Mouse (Mus musculus) midbrain, embryonic 12.5 days (tissue): ENCODE measurements around the gene Mpzl3. TPM values are rescaled to one million over a fixed set of nuclear protein-coding genes. Genes with fewer than 3 reads are reported as not detected.

Experiments
- ATAC-seq: fragments of 200-750 bp; cut with Nextera tagmentation; 2 replicates; pipeline ENCODE4 v1.8.0; 2017; ENCODE audit warnings: low read depth, moderate TSS enrichment, moderate library complexity; ENCODE audit not compliant: low FRiP score
- H3K27ac ChIP-seq: fragments of 300-500 bp; sonication (generic); replicated peaks from 2 replicates; pipeline ENCODE4 v1.5.1; 2016; ENCODE audit warnings: mild to moderate bottlenecking
- H3K27me3 ChIP-seq: fragments of 300-500 bp; sonication (generic); 2 replicates; pipeline ENCODE4 v1.6.1; 2016; ENCODE audit warnings: mild to moderate bottlenecking
- H3K36me3 ChIP-seq: fragments of 300-500 bp; sonication (generic); 2 replicates; pipeline ENCODE4 v1.6.1; 2016
- H3K4me1 ChIP-seq: fragments of 300-500 bp; sonication (generic); 2 replicates; pipeline ENCODE4 v1.6.1; 2016
- H3K4me2 ChIP-seq: fragments of 300-500 bp; sonication (generic); replicated peaks from 2 replicates; pipeline ENCODE4 v1.6.1; 2016; ENCODE audit warnings: mild to moderate bottlenecking, moderate library complexity
- H3K4me3 ChIP-seq: fragments of 300-500 bp; sonication (generic); 2 replicates; pipeline ENCODE4 v1.5.1; 2016; ENCODE audit warnings: mild to moderate bottlenecking
- H3K9ac ChIP-seq: fragments of 300-500 bp; sonication (generic); replicated peaks from 2 replicates; pipeline ENCODE4 v1.6.1; 2016; ENCODE audit warnings: mild to moderate bottlenecking, moderate library complexity
- H3K9me3 ChIP-seq: fragments of 300-500 bp; sonication (generic); 2 replicates; pipeline ENCODE4 v1.6.1; 2016; ENCODE audit warnings: mild to moderate bottlenecking
- WGBS: fragments of 180-500 bp; shearing (Covaris S2); methylation state at CpG from one replicate; pipeline ENCODE4 v1.1.7; 2016; 5-methylcytosine and 5-hydroxymethylcytosine counted together
- polyA plus RNA-seq: library from polyadenylated mRNA; unstranded; fragments of >200 nt; fragmentation: Nextera tagmentation; extraction: Ambion mirVana; gene quantifications from 2 replicates; pipeline ENCODE4 v1.2.1, GENCODE M21; 2016

Mpzl3 gene
- polyA plus RNA-seq, 1 experiment from 2014 or later: 2.4 TPM

DNA sequence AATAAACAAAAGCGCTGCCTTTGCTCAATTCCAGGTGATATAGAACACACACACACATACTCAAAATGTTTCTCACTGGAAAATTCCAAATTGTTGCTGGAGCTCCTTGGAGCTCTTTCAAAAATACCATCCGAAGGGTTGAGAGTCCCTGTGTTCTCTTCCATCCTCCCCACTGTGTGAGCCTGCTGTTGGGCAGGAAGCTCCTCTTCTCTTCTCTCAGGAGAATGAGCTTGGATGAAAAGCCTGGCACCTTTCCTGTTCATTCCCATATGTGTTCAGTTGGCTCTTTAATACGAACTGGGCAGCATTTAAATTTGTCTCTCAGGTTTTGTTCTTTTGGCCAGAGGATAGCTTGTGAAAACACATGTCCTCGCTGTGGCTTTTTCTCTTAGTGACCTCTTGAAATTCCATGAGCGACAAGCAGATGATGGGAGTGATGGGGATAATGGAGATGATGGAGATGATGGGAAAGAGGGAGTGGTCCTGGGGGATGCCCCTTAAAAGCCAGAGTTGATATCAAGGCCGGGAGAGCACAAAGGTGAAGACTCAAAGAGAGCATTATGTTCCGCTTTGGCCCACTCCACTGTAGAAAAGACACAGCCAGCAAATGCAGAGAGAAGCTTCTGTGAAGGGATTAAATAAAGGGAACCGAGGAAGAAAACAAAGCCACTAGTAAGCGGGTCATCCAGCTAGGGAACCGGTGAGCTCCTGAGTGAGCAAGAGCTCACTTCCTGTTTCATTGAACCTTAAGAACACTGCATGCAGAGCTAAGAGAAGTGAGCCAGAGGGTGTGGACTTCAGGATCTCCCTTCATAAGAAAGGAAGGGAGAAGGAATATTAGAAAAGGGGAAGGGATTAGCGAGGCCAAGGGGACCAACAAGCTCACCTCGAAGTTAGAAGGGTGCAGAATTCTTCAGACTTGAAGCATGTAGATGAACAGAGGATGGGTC is 31.0 kb downstream of the Mpzl3 start:
- H3K27me3 ChIP-seq: peaks cover 10% of the 10 kb centered on the region; the same call in 1 of the 2 replicates
- no peak overlapping the region for H3K27ac ChIP-seq
- no peak overlapping the region for H3K9ac ChIP-seq
- H3K4me2 ChIP-seq: no peak overlapping the region
- 76% methylated on average over 12 of the region's 12 CpGs for WGBS
- H3K4me3 ChIP-seq: no peak overlapping the region
- no peaks in the 10 kb centered on the region for H3K36me3 ChIP-seq
- no peaks in the 10 kb centered on the region for H3K9me3 ChIP-seq
- no peak for ATAC-seq
- H3K4me1 ChIP-seq: no peaks in the 10 kb centered on the region

GRCm38 (mm10) chr9:45088040-45088439 is 33.1 kb downstream of the Mpzl3 start:
- Histone ChIP-seq H3K9ac (no peak overlapping the region), H3K36me3 (no peaks in the 10 kb centered on the region), H3K9me3 (no peaks in the 10 kb centered on the region), H3K4me3 (no peak overlapping the region), H3K27me3 (peaks cover 3% of the 10 kb centered on the region; the same call in 1 of the 2 replicates), H3K4me1 (no peaks in the 10 kb centered on the region), H3K4me2 (no peak overlapping the region), H3K27ac (no peak overlapping the region)
- no peak for ATAC-seq

- Histone ChIP-seq H3K27ac (no peak overlapping the region), H3K4me3 (no peak overlapping the region), H3K9me3 (no peaks in the 10 kb centered on the region), H3K4me1 (no peaks in the 10 kb centered on the region), H3K27me3 (peaks cover 3% of the 10 kb centered on the region; the same call in 1 of the 2 replicates), H3K36me3 (no peaks in the 10 kb centered on the region), H3K9ac (no peak overlapping the region), H3K4me2 (no peak overlapping the region)
- no peak for ATAC-seq
- 71% methylated on average over 3 of the region's 3 CpGs for WGBS
Observed at GRCm38 (mm10) chr9:45090811-45091210, 35.8 kb downstream of the Mpzl3 start.

DNA sequence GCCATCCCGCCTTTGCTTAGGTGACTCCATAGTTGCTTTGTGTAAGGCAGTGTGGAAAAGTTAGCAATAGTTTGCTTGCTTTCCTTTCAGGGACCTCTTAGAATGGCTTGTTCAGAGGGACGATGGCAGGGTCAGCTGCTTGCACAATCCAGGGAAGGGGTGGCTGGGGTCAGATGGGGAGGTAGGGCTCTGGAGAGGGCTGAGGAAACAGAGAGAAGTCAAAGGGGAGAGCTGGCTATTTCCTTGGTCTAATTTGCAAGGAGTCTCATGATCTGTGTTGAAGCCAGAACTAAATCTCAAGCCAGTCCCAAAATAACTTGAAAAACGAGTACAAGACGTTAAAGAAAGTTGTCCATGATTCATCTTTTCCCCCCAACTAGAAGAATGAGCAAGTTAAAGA is 37.7 kb downstream of the Mpzl3 start:
- Histone ChIP-seq H3K9me3 (no peaks in the 10 kb centered on the region), H3K27ac (no peak overlapping the region)
- ATAC-seq: no peak

DNA sequence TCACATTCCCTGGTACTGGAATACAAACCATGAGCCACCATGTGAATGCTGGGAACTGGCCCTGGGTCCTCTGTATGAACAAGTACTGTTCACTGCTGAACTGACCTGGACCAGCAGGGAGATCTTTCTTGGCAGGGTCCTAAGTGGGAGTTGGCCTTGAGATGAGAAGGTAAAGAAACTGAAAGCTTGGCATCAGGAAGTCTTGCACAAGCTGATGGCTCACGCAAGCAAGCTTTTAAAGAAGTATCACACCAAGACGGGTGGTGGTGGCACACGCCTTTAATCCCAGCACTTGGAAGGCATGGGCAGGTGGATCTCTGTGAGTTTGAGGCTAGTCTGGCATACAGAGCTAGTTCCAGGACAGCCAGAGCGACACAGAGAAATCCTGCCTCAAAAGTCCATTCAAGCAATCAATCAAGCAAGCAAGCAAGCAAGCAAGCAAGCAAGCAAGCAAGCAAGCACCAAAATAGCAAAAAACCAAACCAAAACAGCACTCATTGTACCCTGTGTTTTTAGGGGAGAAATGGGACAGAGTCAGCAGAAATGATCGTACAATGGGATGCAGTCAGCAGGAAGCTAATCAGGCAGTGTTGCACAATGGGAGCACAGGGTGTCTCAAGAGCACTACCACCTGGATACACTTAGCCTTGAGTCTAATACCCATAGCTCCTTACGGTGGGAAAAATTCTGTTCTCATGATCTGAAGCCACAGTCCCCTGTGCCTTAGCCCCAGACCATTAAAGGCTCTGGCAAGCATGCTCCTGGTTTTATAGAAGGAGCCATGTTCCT is 40.4 kb downstream of the Mpzl3 start:
- Histone ChIP-seq H3K36me3 (no peaks in the 10 kb centered on the region), H3K9ac (no peak overlapping the region), H3K9me3 (no peaks in the 10 kb centered on the region), H3K27me3 (no peaks in the 10 kb centered on the region), H3K4me3 (no peak overlapping the region), H3K4me2 (no peak overlapping the region), H3K4me1 (no peaks in the 10 kb centered on the region), H3K27ac (no peak overlapping the region)
- no peak for ATAC-seq
- WGBS: 81% methylated on average over 6 of the region's 6 CpGs

More for the DNA sequence above, 37.7 kb downstream of the Mpzl3 start:
- no peak overlapping the region for H3K9ac ChIP-seq
- no peak overlapping the region for H3K4me2 ChIP-seq
- no peaks in the 10 kb centered on the region for H3K36me3 ChIP-seq
- 70% methylated on average over 4 of the region's 4 CpGs for WGBS
- no peaks in the 10 kb centered on the region for H3K27me3 ChIP-seq
- H3K4me1 ChIP-seq: no peaks in the 10 kb centered on the region
- H3K4me3 ChIP-seq: no peak overlapping the region

DNA sequence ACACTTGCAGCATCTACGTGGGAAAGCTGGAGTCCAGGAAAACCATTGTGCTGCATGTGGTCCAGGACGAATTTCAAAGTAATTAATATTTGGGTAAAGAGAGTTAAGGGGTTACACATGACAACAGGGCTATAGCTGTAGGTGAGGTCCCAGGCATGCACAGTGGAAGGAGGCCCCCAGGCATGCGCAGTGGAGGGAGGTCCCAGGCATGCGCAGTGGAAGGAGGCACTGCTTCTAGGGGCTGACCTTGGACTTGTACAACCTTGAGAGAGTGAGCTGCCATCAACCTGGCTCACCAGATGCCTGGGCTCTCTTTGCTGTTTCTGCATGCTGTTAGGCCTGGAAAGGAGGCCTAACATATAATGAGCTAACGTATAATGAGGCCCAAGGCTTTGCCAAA is 42.9 kb downstream of the Mpzl3 start:
- Histone ChIP-seq H3K9ac (no peak overlapping the region), H3K36me3 (no peaks in the 10 kb centered on the region), H3K9me3 (no peaks in the 10 kb centered on the region), H3K4me3 (no peak overlapping the region), H3K27me3 (no peaks in the 10 kb centered on the region), H3K27ac (no peak overlapping the region), H3K4me1 (no peaks in the 10 kb centered on the region), H3K4me2 (no peak overlapping the region)
- 82% methylated on average over 5 of the region's 5 CpGs for WGBS
- no peak for ATAC-seq

DNA sequence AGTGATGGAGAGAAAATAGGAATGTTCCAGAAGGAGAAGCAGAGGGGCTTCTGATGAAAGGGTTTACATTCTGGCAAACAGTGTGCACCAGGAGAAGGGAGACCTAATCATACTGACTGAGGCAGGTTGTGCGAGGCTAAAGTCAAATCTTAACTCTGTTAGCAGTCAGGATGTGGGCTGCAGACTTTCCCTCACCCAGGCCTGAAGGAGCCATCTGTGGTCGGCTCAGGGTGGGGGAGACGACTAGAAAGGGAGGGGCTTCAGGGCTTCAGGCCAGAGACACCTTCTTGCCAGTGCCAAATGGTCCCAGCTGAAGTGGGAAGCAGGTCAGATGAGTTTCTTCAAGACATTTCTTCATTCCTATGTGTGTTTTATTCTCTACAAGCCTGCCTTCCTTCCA is 43.4 kb downstream of the Mpzl3 start:
- Histone ChIP-seq H3K4me2 (no peak overlapping the region), H3K4me3 (no peak overlapping the region), H3K9me3 (no peaks in the 10 kb centered on the region), H3K4me1 (no peaks in the 10 kb centered on the region), H3K27me3 (no peaks in the 10 kb centered on the region), H3K27ac (no peak overlapping the region), H3K36me3 (no peaks in the 10 kb centered on the region), H3K9ac (no peak overlapping the region)
- no peak for ATAC-seq
- 40% methylated on average over 3 of the region's 3 CpGs for WGBS

DNA sequence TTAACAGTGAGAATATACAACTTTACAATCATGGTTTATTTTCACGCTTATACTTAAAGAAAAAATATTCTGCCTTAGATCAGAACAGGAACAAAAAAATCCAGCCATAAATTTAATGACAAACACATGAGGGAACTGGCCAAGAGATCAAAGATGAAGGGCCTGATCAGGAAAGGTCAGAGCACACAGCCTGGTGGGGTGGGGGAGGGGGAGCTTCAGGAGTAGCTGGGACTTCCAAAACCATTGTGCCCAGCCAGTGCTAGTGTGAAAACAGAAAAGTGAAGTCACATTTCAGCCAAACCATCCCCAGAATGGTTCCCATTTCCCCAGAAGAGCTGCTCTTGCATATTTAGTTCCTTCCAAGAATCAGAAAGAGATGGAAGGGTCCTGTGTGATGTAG is 47.5 kb downstream of the Mpzl3 start:
- Histone ChIP-seq H3K4me2 (no peak overlapping the region), H3K9me3 (no peaks in the 10 kb centered on the region), H3K4me3 (no peak overlapping the region), H3K36me3 (no peaks in the 10 kb centered on the region), H3K27ac (no peak overlapping the region), H3K27me3 (no peaks in the 10 kb centered on the region; the same call in 1 of the 2 replicates), H3K9ac (no peak overlapping the region), H3K4me1 (no peaks in the 10 kb centered on the region)
- no peak for ATAC-seq
- 83% methylated on average over 1 of the region's 1 CpGs for WGBS

DNA sequence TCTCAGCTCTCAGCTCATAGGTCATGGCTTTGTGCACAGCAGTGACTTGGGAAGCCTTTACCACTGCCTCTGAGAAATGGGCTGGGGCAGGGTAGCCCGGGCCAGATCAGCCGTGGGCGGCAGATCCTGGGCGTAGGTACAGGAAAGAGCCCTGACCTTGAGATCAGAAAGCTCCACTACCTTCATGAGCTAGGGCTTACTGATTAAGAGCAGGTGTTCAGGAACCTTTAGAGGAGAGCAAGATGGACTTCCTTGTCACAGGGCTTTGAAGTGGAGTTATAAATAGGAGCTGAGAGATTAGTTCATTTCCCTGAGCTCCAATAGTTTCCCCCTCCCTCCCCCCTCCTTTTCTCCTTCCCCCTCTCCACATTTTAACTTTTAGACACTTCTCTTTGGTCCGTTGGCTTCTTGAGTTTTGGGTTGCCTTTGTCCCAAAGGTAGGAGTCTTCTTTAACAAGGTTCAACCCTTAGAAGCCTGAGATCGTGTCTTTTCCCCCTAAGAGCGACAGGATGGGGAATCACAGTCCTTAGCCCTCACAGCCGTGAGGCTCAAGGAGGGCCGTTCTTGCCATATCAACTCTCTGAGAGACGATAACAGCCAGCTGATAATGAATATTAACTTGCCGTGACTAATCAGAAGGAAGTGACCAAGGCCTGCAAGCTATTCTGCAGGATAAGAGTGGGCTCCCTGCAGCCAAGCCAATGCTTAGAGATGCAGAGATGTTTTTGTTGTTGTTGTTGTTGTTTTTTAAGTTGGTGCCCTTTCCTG is 48.4 kb downstream of the Mpzl3 start:
- H3K4me2 ChIP-seq: no peak overlapping the region
- H3K4me1 ChIP-seq: no peaks in the 10 kb centered on the region
- no peak for ATAC-seq
- H3K27me3 ChIP-seq: no peaks in the 10 kb centered on the region; the same call in 1 of the 2 replicates
- no peak overlapping the region for H3K27ac ChIP-seq
- H3K9me3 ChIP-seq: no peaks in the 10 kb centered on the region
- no peaks in the 10 kb centered on the region for H3K36me3 ChIP-seq
- no peak overlapping the region for H3K9ac ChIP-seq
- H3K4me3 ChIP-seq: no peak overlapping the region
- 77% methylated on average over 11 of the region's 11 CpGs for WGBS

GRCm38 (mm10) chr9:45105596-45106374 is 50.8 kb downstream of the Mpzl3 start:
- Histone ChIP-seq H3K27me3 (no peaks in the 10 kb centered on the region; the same call in 1 of the 2 replicates), H3K4me1 (no peaks in the 10 kb centered on the region), H3K4me3 (no peak overlapping the region), H3K4me2 (no peak overlapping the region), H3K9me3 (no peaks in the 10 kb centered on the region), H3K9ac (no peak overlapping the region), H3K36me3 (no peaks in the 10 kb centered on the region), H3K27ac (no peak overlapping the region)
- WGBS: 93% methylated on average over 2 of the region's 2 CpGs
- no peak for ATAC-seq

DNA sequence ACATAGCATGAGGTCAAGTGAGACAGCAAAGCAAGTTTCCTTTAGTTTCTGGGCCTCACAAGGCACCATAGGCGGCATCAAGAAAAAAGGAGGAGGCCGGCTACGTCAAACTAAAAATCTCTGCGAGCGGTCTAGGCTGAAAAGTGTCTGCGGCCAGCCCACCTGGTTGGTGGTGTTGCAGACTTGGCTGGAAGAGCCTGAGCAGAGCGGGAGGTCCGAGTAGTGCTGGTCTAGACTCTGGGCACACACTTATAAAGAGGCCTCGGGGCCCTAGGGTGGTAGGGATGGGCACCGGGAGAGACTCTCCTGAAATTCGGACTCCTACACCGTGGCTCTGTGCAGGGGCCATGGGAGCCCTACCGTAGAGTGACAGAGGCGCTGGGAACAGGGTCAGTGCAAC is 60.7 kb downstream of the Mpzl3 start:
- ATAC-seq: peak; percentile 56; the same call in 1 of the 2 replicates
- WGBS: 3% methylated on average over 14 of the region's 14 CpGs
- Histone ChIP-seq H3K9me3 (no peaks in the 10 kb centered on the region), H3K4me3 (peak overlapping the region; percentile 39), H3K9ac (no peak overlapping the region), H3K36me3 (no peaks in the 10 kb centered on the region), H3K27ac (no peak overlapping the region), H3K4me1 (peaks cover 13% of the 10 kb centered on the region), H3K4me2 (peak overlapping the region; percentile 60), H3K27me3 (peaks cover 21% of the 10 kb centered on the region)
